Mouse (Mus musculus) left cerebral cortex, postnatal 10 days (tissue): ENCODE results near the gene Dlg4. TPM values are rescaled to one million over a fixed set of nuclear protein-coding genes. Genes with fewer than 3 reads are reported as not detected.

ENCODE experiments used
- DNase-seq, 2 experiments: peaks; one replicate each; pipeline ENCODE4 v3.0.0; 2021 to 2022; ENCODE audit warnings: low spot score in 2 of 2, mixed read lengths in 1 of 2; ENCODE audit errors: extremely low spot score in 1 of 2
- intact Hi-C: fragments of 180-260 bp; cut with DNase I; formaldehyde crosslinking; loops from one replicate; pipeline ENCODE4 v1.15.1; 2025
- total RNA-seq, 2 experiments: library from RNA; stranded (reverse); gene quantifications; 2 replicates each; pipeline ENCODE4 v1.2.3; 2021

The Dlg4 gene
- total RNA-seq, 2 experiments from 2014 or later: 871 to 875 TPM

- no peak for DNase-seq
- intact Hi-C loops: no loop called here
These were observed 22.2 kb upstream of the Dlg4 start for GRCm38 (mm10) chr11:69994401-69995090.

GRCm38 (mm10) chr11:69995391-69995960 lies 21.3 kb upstream of the Dlg4 start, which contains the start of gene Phf23:
Gene Phf23 (plus strand): TSS chr11:69995777.
- intact Hi-C loops: no loop called here

GRCm38 (mm10) chr11:69996161-69997061 lies 20.3 kb upstream of the Dlg4 start:
- peak in 1 of 2 experiments; percentile 86 for DNase-seq
- intact Hi-C loops: no loop called here

More at GRCm38 (mm10) chr11:69995391-69995960, 21.3 kb upstream of the Dlg4 start, which contains the start of gene Phf23:
- DNase-seq: peak; percentile 96 to 98

- intact Hi-C loops: no loop called here
- peak in 1 of 2 experiments; percentile 93 for DNase-seq
These were observed 19.7 kb upstream of the Dlg4 start for GRCm38 (mm10) chr11:69997070-69997509.

- intact Hi-C loops: no loop called here
- no peak for DNase-seq
These were observed 17.9 kb upstream of the Dlg4 start for GRCm38 (mm10) chr11:69998567-69999491.

- intact Hi-C loops: no loop called here
- DNase-seq: no peak
These were observed 17.1 kb upstream of the Dlg4 start for GRCm38 (mm10) chr11:69999666-70000065.

GRCm38 (mm10) chr11:70000396-70000898 lies 16.3 kb upstream of the Dlg4 start, which contains the start of gene Dvl2:
Gene Dvl2 (plus strand): TSS chr11:70000595.
- intact Hi-C loops: no loop called here
- peak; percentile 91 to 95 for DNase-seq

GRCm38 (mm10) chr11:70001159-70001558 lies 15.6 kb upstream of the Dlg4 start:
- intact Hi-C loops: no loop called here
- no peak for DNase-seq

- DNase-seq: no peak
- intact Hi-C loops: no loop called here
These were observed 14.9 kb upstream of the Dlg4 start for GRCm38 (mm10) chr11:70001865-70002264.

- intact Hi-C loops: no loop called here
- DNase-seq: no peak
These were observed 14.3 kb upstream of the Dlg4 start for GRCm38 (mm10) chr11:70002471-70002870.

- no peak for DNase-seq
- intact Hi-C loops: no loop called here
These were observed 11.2 kb upstream of the Dlg4 start for GRCm38 (mm10) chr11:70005521-70005920.

GRCm38 (mm10) chr11:70010033-70010432 lies 6.7 kb upstream of the Dlg4 start:
- intact Hi-C loops: no loop called here
- no peak for DNase-seq

GRCm38 (mm10) chr11:70010548-70010947 lies 6.2 kb upstream of the Dlg4 start:
- intact Hi-C loops: no loop called here

GRCm38 (mm10) chr11:70010961-70011360 lies 5.8 kb upstream of the Dlg4 start:
- intact Hi-C loops: no loop called here
- no peak for DNase-seq

More at GRCm38 (mm10) chr11:70010548-70010947, 6.2 kb upstream of the Dlg4 start:
- no peak for DNase-seq

GRCm38 (mm10) chr11:70012931-70013330 lies 3.8 kb upstream of the Dlg4 start:
- DNase-seq: no peak

GRCm38 (mm10) chr11:70013408-70013807 lies 3.3 kb upstream of the Dlg4 start:
- intact Hi-C loops: no loop called here
- no peak for DNase-seq

More at GRCm38 (mm10) chr11:70012931-70013330, 3.8 kb upstream of the Dlg4 start:
- intact Hi-C loops: no loop called here

- intact Hi-C loops: no loop called here
- peak in 1 of 2 experiments; percentile 15 for DNase-seq
These were observed 2.7 kb upstream of the Dlg4 start for GRCm38 (mm10) chr11:70014051-70014450.
